Mouse (Mus musculus) kidney, postnatal 10 days (tissue): ENCODE measurements around the gene Ovca2.
A peak's percentile ranks its signal among the peaks of the same experiment; 100 is the strongest.
"Not testable (repeated sequence)": the region's sequence is repeated elsewhere in the genome, so short reads cannot be mapped to it uniquely, and the experiment has no call there.

Experiments used
- DNase-seq: peaks from one replicate; pipeline ENCODE4 v3.0.0; 2021; ENCODE audit warnings: mixed read lengths

Gene Ovca2

GRCm38 (mm10) chr11:75194121-75194849, 15.7 kb upstream of the Ovca2 start:
- DNase-seq: peak; percentile 56

- DNase-seq: peak; percentile 84
Observed at GRCm38 (mm10) chr11:75193256-75194071, 14.8 kb upstream of the Ovca2 start, which contains the start of gene Rtn4rl1. Rtn4rl1 (plus strand) TSS chr11:75193783.

- peak; percentile 90 for DNase-seq
Observed at GRCm38 (mm10) chr11:75192336-75193214, 13.9 kb upstream of the Ovca2 start.

- DNase-seq: no peak
Observed at GRCm38 (mm10) chr11:75191841-75192240, 13.2 kb upstream of the Ovca2 start.

- DNase-seq: no peak
Observed at GRCm38 (mm10) chr11:75190905-75191441, 12.3 kb upstream of the Ovca2 start, which contains the start of gene Dph1. Dph1 (minus strand) TSS chr11:75191241.

GRCm38 (mm10) chr11:75190371-75190724, 11.7 kb upstream of the Ovca2 start:
- DNase-seq: peak; percentile 90

- DNase-seq: no peak
Observed at GRCm38 (mm10) chr11:75189713-75190370, 11.2 kb upstream of the Ovca2 start.

GRCm38 (mm10) chr11:75184986-75185385, 6.4 kb upstream of the Ovca2 start:
- DNase-seq: no peak

- DNase-seq: no peak
Observed at GRCm38 (mm10) chr11:75184573-75184972, 5.9 kb upstream of the Ovca2 start.

GRCm38 (mm10) chr11:75183917-75184570, 5.4 kb upstream of the Ovca2 start:
- DNase-seq: no peak

GRCm38 (mm10) chr11:75178011-75178410, 624 bp downstream of the Ovca2 start:
- DNase-seq: no peak

- not testable (repeated sequence) for DNase-seq
Observed at GRCm38 (mm10) chr11:75174574-75174973, 4.1 kb downstream of the Ovca2 start.

- DNase-seq: no peak
Observed at GRCm38 (mm10) chr11:75173799-75174165, 4.9 kb downstream of the Ovca2 start.

GRCm38 (mm10) chr11:75173095-75173798, 5.4 kb downstream of the Ovca2 start:
- peak; percentile 95 for DNase-seq

- DNase-seq: peak; percentile 76
Observed at GRCm38 (mm10) chr11:75172151-75173094, 6.2 kb downstream of the Ovca2 start.

GRCm38 (mm10) chr11:75171186-75171865, 7.3 kb downstream of the Ovca2 start:
- peak; percentile 43 for DNase-seq

GRCm38 (mm10) chr11:75170136-75170751, 8.4 kb downstream of the Ovca2 start:
- DNase-seq: peak; percentile 97

- peak; percentile 69 for DNase-seq
Observed at GRCm38 (mm10) chr11:75169405-75170080, 9.1 kb downstream of the Ovca2 start, which contains the start of gene Hic1. Hic1 (minus strand) TSS chr11:75169519.
